Mouse (Mus musculus): Measurements from ENCODE around the gene Josd1.

Gene Josd1

GRCm38 (mm10) chr15:79657837-79658530, 29.7 kb downstream of the Josd1 start:
- DNase-seq, result peak; percentile 82 to 86

DNA sequence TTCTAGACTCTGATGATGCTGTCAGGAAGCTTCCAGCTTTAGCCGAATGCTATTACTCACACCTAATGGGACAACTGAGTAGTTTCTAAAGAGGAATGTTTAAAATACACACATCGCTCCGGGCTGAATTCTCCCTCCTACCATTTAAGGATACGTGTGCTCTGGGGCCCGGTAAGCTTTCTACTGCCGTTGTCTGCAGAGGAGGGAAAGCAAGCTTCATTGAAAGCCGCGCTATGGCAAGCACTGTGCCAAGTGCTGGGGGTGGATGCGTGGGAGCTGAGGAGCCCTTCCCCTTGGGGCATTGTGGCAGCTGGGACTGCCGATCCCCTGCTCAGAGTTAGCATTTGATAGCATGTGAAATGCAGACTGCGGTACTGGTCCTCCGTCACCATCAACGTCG, 31.3 kb downstream of the Josd1 start:
- DNase-seq, result no peak

- no peak for DNase-seq
Observed at GRCm38 (mm10) chr15:79651481-79651880, 36.2 kb downstream of the Josd1 start.

DNA sequence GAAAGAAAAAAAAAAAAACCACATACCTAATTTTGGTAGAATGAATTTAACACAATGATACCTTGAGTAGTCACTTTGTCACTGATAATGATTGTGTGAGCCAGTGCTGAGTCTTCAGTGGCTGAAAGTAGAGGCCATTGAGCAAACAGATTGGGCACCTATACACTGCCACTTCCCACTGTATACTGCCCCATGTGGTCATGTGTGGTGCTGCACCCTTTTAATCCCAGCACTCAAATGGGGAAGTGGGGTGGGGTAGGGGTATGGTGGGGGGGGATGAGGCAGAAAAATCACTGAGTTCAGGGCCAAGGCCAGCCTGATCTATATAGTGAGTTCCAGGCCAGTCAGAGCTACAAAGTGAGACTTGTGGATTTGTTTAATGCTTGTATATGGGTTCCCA, 37.1 kb downstream of the Josd1 start:
- peak; percentile 48 to 54 for DNase-seq

DNA sequence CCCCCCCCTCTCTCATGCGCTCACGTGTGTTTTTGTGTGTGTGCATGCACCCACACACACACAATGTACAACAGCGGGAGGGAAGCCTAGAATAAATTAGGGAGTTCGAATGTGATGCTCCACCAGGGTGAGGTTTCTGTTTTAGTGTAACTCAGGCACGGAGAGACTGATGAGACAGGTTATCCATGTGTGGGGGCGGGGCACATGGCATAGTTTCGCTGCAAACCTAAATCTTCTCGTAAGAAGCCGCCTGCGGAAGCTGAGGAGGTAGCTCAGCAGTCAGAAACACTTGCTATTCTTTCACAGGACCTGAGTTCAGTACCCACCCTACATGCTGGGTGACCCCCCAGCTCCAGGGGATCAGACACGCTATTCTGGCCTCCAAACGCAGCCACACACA, 39.6 kb downstream of the Josd1 start:
- DNase-seq, result no peak

DNA sequence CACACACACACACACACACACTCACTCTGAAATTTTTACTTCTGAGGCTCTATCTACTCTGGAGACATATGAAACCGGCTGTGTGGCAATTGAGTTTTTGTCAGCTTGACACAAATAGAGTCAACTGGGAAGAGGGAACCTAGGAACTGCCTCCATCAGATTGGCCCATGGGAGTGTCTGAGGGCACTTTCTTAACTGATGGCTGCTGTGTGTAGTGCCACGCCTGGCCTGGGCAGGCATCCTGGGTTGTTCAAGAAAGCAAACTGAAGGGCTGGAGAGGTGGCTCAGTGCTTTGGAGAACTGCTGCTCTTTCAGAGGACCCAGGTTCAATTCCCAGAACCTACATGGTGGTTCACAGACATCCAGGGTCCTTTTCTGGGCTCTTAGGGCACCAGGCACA, 42.2 kb downstream of the Josd1 start:
- DNase-seq, result no peak

- no peak for DNase-seq
Observed at GRCm38 (mm10) chr15:79641135-79641817, 46.4 kb downstream of the Josd1 start.

DNA sequence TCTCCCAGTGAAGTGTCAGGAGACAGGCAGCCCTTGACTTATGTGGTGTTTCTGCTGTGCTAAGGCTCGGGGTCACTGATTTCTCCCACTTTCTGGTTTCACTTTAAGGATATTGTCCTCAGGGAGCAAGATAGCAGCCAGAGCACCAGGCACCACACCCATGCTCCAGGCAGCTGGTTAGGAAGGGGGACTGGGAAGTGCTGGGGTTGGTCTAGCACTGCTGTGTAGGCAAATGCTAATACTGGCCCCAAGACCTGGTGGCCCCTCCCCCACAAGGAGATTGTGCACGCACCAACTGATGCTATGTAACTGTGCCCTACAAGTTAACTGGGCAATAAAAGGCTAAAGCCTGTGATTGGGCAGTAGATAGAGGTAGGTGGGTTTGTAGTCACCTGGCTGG, 57.2 kb downstream of the Josd1 start:
- no peak for DNase-seq
